Mouse (Mus musculus): ENCODE data around the gene Lbx2.

The Lbx2 gene

DNA sequence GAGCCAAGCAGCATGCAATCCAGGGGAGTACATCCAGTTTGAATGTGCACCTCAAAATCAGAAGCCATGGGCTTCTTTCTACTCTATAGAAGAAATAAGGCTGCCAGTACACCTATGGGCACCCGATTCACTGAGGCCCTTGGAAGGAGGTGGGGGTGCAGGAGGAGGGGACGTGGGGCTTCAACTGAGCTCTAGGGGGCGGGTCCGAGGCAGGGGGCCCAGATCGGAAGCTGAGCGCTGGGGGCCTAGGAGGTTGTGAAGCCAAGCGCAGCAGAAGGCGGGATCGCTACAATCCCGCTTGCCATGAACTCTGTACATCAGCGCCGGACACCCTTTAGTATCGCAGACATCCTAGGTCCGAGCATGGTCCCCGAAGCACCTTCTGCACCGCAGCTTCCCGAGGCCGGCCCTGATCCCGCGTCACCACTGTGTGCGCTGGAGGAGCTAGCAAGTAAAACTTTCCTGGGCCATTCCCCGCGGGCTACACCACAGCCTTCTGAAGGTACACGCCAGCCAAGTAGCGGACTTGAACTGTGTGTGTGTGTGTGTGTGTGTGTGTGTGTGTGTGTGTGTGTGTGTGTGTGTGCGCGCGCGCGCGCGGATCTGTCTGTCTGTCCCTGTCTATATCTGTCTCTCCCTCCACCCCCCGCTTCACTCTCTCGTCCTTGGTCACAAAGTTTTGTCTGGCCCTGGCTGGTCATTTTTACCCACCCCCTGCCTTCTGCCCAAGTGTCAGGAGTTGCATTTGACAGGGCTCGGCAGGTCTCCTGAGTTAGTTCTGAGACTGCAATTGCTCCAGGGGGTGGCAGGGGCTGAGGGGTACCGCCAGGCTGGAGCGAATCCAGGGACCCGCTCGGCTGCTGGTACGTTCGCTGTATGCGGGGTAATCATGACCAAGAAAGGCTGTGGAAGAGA, at the start of gene Lbx2:
Lbx2 (plus strand) TSS at position 247 of the 915 bp plus-strand sequence.
- DNase-seq (ENCODE audit: low read depth, low spot score) = no peak

DNA sequence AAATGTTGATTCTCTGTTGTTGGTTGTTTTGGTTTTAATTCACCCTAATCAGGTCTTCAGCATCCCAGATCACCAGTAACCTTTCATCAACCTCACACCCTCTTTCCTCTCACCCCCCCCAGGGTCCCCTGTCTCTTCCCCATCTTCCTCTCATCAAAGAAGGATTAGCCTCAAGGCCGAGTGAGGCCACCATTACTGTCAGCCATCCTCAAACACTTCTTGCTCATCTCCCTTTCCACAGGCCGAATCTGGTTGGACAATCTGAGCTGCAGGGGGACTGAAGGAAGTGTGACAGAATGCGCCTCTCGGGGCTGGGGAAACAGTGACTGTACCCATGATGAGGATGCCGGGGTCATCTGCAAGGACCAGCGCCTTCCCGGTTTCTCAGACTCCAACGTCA, 49.0 kb upstream of the Lbx2 start:
- no peak for DNase-seq (ENCODE audit: low read depth, low spot score)

DNA sequence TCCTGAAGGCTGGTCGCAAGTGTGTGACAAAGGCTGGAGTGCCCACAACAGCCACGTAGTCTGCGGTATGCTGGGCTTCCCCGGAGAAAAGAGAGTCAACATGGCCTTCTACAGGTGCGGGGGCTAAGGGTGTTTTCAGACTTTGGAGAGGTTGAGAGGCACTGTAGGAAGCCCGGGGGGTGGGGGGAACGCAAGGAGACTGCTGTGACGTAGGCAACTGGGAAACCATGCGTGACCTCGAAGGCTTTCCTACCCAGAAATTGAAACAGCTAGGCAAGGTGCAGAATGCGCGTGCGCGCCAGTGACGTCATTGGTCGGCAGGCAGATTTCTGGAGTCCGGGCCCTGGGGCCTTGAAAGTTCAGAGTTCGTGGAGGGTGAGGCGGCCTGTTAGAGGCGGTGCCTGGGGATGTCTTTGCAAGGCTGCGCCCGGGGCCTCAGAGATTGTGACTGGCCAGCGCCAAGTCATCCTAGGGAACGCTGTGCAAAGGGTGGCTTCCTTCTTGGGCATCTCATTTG, 47.6 kb upstream of the Lbx2 start:
- DNase-seq (ENCODE audit: low read depth, low spot score) = peak; percentile 88

DNA sequence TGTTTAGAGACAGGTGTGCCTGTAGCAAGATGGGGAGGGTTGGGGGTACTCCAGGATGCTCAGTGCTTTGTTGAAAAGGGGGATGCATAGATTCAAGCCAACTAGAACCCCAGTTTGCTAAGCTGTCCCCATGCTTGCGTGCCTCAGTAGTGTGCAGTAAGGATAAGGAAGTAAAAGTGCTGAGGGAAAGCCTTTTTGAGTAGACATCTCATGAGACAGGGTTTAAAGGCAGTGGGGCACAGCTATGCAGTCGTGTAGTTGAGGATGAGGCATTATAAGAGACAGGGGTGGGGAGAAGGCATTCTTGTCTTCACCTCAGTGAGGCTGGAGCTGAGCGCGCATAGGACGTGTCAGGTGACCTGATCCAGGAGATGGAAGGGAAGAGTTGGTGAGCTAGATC, 45.6 kb upstream of the Lbx2 start:
- DNase-seq (ENCODE audit: low read depth, low spot score) = no peak

DNA sequence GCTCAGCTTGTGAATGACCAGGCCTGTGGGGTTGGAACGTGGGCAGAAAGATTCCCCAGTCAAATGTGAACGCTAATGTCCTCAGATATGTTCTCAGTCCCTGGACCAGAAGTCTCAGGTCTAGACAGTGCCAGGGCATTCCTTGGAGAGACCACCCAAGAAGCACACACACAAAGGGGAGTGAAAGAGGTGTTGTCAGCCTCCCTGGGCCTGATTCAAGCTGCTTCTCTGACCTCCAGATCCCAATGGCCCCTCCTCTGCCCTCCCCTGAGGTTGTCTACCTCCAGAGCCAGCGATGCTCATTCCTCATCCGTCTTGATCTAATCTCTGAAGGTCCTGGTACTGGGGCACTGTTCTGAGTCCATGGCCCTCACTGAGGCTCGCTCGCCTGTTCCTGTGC, 42.6 kb upstream of the Lbx2 start:
- DNase-seq (ENCODE audit: low read depth, low spot score) = no peak

DNA sequence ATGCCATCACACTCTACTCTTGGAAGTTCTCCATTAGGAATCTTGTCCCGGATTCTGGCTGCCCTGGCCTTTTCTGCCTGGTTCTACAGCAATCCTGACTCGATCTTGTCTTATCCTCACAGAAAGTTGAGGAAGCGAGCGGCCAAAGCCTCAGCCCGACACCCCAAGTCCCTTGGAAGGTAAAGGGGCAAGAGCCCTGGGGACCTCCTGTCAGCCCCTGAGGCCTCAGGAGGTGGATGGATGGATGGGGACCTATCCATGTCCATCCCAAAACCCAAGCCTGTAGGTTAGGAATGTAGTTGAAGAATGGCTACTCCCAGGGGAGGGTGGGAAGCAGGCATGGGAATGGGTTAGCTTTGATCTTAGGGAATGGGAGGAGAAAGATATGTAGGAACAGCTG, 42.2 kb upstream of the Lbx2 start:
- no peak for DNase-seq (ENCODE audit: low read depth, low spot score)

DNA sequence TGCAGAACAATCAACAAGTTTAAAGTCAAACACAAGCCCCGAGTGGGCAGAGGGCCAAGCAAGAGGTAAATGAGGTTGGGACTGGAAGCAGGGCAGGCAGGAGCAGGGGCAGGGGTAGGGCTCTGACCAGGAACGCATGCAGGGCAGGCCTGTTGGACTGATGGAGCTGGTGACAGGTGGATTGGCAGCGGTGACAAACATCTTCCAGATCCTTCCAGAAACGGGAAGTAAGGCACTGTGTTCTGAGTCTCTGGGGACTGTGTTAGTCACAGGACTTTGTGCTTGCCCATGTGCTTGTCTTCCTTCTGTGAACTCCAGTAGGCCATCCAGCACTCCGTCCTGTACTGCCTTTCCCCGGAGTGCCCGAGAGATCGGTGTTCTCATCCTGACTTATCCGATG, 41.4 kb upstream of the Lbx2 start:
- no peak for DNase-seq (ENCODE audit: low read depth, low spot score)

DNA sequence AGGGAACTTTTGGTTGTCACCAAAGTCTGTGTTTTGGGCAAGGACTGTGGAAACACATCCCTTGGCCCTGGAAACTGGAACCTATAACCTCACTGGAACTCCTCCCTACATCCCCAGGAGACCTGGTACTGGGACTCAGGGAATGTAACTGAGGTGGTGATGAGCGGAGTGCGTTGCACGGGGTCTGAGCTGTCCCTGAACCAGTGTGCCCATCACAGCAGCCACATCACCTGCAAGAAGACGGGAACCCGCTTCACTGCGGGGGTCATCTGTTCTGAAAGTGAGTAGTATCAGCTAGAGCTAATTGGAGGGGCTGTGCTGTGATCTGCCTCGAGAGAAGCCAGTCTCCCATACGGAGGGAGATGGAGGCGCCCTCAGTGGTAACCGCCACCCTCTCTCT, 36.8 kb upstream of the Lbx2 start:
- no peak for DNase-seq (ENCODE audit: low read depth, low spot score)

DNA sequence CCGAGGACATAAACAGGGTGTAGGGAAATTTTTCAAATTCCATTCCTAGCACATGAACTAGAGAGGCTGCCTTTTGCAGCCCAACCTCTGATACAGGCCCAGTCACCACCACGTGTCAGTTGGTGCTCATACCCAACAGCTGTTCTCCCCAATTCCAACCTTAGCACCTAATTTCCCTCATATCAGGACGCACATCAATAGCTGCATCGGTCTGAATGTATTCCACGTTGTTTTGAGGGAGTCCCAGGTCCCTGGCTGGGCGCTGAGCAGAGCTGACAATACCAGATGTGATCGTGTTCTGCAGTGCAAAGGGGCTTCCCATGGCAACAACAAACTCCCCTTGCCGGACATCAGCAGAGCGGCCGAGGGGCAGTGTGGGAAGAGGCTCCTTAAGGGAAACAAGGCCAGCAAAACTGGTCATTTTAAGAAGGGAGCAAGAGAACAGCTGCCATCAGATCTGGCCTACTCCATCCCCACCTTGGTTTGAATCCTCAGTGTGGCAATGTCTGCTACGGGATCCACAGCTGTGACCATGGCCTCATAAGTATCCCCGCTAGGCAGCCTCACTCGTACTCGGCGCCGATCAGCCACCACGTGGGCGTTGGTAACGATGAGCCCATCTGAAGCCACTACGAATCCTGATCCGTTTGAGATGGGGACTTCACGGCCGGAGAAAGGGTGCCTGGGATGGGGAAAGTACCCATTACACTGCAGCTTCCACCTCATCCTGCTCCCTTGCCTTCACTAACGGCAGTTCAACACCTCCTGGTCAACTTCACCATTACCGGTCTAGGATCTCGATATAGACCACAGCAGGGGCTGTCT, 32.8 kb upstream of the Lbx2 start:
- DNase-seq (ENCODE audit: low read depth, low spot score) = no peak

DNA sequence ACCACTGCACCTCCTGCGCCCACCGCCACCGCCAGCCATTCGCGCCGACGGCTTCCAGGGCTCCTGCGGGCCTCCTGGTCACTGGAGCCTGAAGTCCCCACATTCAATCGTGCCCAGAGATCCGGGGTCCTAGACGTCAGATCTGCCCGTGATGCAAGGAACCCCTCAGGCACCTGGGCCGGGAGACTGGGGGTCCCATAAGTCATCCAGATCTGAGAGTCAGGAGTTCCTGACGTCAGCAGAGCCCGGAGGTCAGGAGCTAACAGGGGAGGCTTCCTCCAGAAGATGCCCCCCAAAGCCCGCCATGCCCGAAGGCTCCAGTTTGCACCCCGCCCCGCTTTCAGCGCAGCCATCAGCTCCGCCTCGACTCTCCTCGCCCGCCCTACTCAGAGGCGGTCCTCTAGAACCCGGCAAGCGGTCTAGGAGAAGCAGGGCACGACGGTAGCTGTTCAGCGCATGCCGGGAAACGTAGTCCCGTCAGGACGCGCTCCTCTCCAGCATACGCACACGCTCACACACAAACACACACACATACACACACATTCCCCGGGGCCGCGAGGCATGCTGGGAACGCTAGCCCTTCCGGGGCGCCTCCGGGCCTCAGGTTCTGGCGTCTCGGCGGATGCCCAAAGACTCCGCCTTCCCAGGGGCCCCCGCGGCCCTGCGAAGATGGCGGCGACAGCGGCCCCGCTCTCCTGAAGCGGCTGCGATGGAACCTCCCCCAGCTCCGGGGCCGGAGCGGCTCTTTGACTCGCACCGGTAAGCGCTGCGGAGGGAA, 31.9 kb upstream of the Lbx2 start, which contains the start of gene Aup1:
Aup1 (plus strand) TSS at position 448 of the 778 bp plus-strand sequence.
- DNase-seq (ENCODE audit: low read depth, low spot score) = peak; percentile 99

DNA sequence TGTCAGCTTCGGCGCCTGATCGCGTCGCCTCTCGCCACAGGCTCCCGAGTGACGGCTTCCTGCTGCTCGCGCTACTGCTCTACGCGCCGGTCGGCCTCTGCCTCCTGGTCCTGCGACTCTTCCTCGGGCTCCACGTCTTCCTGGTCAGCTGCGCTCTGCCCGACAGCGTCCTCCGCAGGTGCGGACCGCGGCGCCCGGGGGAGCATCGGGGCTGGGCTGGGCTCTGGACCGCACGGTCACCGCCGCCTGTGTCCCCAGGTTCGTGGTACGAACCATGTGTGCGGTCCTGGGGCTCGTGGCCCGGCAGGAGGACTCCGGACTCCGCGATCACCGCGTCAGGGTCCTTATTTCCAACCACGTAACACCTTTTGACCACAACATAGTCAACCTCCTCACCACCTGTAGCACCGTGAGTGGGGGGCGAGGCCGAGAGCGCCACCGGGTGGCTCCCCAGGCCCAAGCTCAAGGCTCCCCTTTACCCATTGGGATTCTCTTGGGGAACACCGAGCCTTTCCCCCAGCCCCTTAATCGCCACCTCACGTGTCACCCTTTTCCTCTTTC, 31.2 kb upstream of the Lbx2 start, which contains the start of gene Htra2:
Htra2 (minus strand) TSS at position 403 of the 561 bp plus-strand sequence.
- DNase-seq (ENCODE audit: low read depth, low spot score) = no peak

DNA sequence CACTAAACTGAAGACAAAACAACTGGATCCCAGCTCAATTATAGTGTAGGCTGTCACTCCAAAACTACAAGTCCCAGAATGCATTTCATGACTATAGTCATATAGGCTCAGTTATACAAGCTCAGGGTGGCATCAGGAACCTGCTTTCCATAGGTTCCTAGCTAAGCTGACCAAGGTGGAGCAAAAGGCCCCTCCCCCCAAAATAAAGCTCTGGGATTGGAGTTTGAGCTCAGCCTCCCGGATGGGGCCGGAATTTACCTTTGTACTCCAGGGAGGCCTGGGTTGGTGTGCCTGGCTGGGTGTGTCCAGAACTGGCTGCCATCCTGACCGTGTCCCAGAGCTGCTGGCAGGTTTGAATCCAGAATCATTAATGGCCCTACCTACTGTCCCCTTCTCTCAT, 28.4 kb upstream of the Lbx2 start, which contains the start of gene Dqx1:
Dqx1 (plus strand) TSS at position 55 of the 400 bp plus-strand sequence.
- DNase-seq (ENCODE audit: low read depth, low spot score) = no peak

DNA sequence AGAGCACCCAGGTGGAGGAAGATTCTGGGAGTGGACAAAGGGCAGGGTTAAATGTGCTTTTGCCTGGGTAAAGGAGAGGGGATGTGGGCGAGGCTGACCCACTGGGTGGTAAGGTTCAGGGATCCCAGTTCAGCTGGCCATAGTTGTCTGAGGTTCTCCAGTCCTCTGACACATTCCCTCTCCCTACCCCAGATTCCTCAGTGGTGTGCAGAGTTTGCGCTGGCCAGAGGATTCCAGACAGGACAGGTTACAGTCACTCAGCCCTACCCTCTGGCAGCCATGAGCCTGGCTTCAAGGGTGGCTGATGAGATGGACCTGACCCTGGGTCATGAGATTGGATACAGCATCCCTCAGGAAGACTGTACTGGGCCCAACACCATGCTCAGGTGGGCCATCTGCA, 27.4 kb upstream of the Lbx2 start:
- DNase-seq (ENCODE audit: low read depth, low spot score) = no peak

DNA sequence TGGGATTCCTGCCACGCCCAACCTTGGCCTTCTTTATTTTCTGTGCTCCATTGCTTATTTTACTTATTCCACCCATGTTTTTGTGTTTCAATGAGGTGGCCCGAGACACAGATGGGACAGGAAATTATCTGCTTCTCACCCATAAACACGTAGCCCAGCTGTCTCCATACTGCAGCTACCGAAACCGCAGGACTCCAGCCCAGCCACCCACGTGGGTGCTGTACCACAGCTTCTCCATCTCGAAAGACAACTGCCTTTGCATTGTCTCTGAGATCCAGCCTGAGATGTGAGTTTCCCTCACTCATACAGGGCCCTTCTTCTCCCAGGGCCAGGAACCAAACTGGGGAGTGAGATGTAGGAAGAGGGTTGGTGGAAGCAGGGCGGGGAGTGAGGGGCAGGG, 20.2 kb upstream of the Lbx2 start:
- no peak for DNase-seq (ENCODE audit: low read depth, low spot score)

DNA sequence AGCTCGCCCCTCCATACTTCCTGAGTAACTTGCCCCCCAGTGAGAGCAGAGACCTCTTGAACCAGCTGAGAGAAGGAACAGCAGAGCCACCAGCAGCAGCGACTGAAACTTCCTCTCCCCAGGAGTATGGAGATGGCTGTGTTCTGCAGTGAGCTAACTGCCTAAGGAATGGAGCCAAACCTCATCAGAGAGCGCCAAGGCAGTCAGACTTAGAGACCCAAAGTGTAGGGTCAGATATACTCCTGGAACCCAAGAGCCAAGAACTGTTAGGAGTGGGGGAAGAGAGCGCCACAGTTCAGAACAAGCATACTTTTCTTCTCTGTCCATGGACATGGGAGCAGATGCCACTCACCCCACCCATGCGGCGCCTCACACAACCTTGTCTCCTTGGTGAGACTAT, 19.7 kb upstream of the Lbx2 start:
- DNase-seq (ENCODE audit: low read depth, low spot score) = no peak

DNA sequence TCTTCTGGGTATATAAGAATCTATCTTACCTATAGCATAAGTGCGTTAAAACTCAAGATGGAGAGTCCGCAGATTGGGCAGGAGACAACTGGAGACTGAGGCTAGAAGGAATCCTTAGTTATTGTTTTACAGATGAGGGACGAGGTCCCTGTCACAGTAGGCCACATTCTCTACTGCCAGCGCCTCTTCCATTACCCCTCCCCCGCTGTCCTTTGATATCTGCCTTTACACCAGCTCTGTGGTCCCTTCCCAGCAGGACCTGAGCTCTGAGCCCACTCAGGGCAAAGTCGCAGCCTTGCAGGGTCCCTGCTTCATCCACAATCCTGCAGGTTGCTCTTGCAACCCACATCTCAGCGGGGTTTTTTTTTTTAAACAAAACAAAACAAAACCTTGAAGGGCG, 17.9 kb upstream of the Lbx2 start:
- DNase-seq (ENCODE audit: low read depth, low spot score) = no peak

DNA sequence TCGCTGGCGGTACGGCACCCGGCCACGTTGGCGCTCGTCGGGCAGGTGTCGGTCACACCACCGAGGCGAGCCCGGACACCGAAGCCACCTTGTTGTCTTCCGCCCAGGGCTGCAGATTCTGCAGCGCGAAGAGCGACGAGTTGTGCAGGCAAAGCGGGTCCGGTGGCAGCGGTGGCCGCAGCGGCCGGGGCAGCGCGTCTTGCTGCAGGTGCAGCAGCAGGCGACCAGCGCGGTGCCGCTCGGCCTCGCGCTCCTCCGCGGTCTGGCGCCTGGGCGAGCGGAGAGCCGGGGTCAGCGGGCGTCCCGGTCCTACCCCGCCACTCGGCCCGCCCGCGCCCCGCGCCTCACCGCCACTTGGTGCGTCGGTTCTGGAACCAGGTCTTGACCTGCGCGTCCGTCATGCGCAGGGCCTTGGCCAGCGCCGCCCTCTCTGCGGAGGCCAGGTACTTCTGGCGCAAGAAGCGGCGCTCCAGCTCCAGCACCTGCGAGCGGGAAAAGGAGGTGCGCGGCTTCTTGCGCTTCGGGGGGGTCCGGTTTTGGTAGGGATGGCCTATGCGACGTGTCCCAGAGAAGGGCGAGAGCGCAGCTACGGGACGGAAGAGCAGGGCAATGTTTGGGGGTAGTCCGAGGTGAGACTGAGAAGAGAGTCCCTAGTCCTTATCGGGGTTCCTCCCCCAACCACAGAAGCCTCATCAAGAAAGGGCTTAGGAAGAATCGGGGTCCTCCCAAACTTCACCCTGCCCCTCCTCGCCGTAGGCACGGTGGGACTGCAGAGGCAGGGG, 17.3 kb upstream of the Lbx2 start:
- DNase-seq (ENCODE audit: low read depth, low spot score) = no peak

DNA sequence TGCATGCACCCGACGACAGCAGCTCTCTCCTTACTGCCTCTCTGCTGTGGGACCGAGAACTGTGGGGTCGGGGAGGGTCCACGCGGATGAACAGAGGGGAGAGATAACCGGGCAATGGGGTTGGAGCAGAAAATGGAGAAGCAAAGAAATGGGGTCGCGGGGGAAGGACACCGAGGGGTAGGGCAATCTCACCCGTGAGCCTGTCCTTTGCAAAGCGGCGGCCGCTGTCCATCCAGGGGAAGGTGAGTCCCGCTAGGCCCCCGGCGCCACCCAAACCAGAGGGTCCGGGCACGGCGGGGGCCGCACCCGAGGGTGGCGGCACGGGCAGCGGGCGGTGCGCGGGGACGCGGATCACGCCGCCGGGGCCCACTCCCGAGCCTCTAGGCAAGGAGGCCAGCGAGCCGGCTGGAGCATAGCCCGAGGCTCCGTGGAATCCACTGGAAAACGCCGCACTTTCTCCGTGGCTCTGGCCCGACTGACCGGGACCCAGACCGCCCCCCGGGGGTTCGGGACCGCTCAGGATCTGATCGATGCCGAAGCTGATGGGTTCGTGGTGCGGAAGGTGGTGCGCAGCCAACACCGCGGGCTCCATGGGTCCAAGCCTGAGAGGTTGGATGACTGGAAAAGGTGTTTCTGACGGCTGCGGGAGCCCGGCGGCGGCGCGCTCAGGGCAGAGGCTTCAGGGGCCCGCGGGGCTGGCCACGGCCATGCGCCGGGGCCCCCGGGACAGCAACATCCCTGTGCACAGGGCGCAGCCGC, 16.5 kb upstream of the Lbx2 start:
- DNase-seq (ENCODE audit: low read depth, low spot score) = no peak

DNA sequence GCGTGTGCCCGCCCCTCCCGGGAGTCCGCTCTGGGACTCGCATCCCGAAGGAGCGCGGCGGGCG, 16.1 kb upstream of the Lbx2 start, which contains the start of gene Tlx2:
Tlx2 (minus strand) TSS at position 47 of the 64 bp plus-strand sequence.
- DNase-seq (ENCODE audit: low read depth, low spot score) = no peak

Measured in skeletal muscle tissue, adult 2 months (tissue).